Mouse (Mus musculus) cerebellum, postnatal 10 days (tissue): ENCODE results near the gene Nin.

ENCODE experiments used
- DNase-seq, 2 experiments: peaks; one replicate each; pipeline ENCODE4 v3.0.0; 2021; ENCODE audit warnings: mixed read lengths in 2 of 2

Nin gene

DNA sequence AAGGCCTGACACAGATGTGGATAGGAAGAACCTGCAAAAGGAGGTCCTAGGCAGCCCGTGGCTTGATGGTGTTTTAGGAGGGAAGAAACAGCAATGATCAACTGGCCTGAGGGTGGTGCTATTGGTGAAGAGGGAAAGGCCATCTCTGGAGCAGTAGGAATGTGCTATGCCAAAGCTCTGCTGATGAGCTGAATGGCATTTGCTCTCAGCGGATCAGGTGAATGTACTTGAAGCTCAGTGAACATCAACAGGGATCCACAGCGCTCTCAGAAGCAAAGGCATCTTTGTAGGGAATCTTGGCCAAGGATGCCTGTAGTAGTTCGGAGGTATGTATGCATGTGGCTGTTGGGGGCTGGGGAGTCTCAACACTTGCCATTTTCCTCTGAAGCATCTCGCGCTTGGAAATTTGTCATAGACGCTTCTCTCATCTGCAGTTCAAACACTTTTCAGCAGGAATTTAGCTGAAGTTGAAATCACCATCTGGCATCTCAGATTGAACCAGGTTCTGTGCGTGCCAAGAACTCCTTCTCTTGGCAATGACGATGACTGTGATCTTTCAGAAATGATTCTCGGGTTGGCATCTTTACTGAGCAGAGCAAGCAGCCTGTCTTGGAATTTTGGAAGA lies 5.3 kb upstream of the Nin start:
- peak; percentile 78 to 79 for DNase-seq

- DNase-seq: no peak
These were observed 3.6 kb upstream of the Nin start for GRCm38 (mm10) chr12:70117146-70117545.

- DNase-seq: peak; percentile 66 to 71
These were observed 1.5 kb downstream of the Nin start for GRCm38 (mm10) chr12:70112090-70112383.

DNA sequence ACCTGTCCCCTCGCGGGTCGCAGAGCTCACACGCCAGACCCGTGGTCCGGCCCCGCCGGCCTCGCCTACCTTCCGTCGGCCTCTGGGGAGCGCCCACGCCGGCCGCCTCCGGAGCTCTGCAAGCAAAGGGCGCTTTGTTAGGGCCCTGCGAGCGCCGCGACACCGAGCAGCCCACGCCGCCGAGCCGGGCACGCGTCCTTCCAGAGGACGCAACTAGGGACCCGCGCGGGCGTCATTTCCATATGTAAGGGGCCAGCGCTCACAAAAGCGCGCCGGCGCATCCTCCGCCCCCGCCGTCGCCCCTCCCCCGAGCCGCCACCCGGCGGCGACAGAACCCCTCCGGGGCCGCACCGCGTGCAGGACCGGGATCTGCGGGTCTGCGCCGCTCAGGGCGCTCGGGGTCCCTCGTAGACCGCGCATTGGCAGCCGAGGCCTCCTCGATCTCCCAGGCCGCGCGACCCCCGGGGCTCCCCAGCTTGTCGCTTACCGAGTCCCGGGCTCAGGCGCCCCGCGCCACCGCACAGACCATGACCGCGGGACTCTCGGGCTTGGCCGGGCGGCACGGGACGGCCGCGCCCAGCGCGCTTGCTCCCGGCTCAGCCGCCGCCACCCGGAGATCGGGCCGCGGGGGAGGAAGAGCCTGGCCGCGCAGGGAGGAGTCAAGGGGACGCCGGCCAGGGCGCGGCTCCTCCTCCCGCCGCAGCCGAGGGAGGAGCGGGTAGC lies 2.0 kb downstream of the Nin start:
- peak; percentile 80 to 82 for DNase-seq

GRCm38 (mm10) chr12:70111117-70111366 lies 2.5 kb downstream of the Nin start:
- peak in 1 of 2 experiments; percentile 73 for DNase-seq

- DNase-seq: peak in 1 of 2 experiments; percentile 39
These were observed 3.0 kb downstream of the Nin start for GRCm38 (mm10) chr12:70110375-70111116.

DNA sequence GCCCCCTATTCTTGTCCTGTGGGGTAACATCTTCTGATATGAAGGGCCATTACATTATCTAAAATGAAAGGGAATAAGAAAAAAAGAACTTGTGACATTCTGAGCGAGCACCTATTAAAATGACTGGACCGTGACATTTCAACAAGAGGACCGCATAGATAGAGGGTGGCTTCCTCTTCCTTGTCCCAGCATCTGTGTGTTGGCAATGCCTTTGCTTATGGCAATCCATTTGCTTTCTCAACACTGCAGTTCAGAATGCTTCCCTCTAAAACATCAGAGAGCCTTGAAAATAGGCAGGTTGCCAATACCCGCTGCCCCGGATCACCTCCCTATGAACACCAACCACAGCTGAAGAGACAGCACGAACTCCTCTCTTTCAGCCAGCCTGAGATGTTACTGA lies 3.6 kb downstream of the Nin start:
- DNase-seq: peak; percentile 61 to 68

- DNase-seq: no peak
These were observed 5.4 kb downstream of the Nin start for GRCm38 (mm10) chr12:70108104-70108503.

- DNase-seq: peak; percentile 52 to 55
These were observed 7.0 kb downstream of the Nin start for GRCm38 (mm10) chr12:70106508-70106907.

- DNase-seq: no peak
These were observed 7.6 kb downstream of the Nin start for GRCm38 (mm10) chr12:70105885-70106284.

DNA sequence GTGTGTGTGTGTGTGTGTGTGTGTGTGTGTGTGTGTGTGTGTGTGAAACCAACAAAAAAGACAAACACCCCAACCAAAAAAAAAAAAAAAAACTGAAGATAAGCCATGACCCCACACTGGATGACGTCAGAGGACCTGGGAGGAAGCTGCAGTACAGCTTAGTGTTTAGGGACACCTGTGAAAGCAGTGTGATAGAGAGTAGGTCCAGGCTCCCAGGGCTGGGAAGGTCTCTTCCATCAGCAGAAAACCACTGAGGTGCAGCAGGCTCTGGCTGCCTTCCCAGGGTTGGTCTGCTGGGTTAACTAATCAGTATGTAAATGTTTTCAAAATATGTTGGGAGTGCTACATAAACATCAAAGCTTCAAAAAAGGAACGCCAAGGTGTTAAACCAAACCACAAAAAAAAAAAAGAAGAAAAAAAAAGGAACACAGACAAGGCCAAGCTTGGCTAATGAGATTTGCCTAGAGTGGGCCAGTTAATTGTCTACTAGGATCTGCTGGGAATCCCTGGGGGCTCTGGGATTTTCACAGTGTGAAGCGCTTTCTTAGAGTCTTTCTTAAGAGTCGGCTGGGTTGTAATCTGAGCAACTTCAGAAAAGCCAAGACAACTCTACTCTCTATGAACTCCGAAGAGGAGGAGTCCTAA lies 8.6 kb downstream of the Nin start:
- peak; percentile 57 to 71 for DNase-seq

DNA sequence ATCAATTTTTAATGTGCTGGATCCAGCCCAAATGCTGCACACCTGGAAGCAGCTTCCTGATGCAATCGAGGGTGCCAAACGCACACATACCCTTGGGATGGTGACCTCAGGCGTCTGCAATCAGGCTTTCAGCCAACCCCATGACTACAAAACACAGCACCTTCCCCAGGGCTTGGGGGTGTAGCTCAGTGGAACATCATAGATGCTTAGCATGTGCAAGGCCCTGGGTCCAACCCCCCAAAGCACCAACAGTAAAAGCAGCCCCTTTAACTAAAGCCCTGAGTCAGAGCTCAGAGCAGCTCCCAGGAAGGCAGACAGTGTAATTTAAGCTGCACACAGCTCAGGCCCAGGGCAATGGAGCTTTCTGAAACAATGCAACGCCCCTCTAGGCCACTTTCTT lies 9.3 kb downstream of the Nin start:
- DNase-seq: no peak

- DNase-seq: no peak
These were observed 10.3 kb downstream of the Nin start for GRCm38 (mm10) chr12:70103257-70103656.

DNA sequence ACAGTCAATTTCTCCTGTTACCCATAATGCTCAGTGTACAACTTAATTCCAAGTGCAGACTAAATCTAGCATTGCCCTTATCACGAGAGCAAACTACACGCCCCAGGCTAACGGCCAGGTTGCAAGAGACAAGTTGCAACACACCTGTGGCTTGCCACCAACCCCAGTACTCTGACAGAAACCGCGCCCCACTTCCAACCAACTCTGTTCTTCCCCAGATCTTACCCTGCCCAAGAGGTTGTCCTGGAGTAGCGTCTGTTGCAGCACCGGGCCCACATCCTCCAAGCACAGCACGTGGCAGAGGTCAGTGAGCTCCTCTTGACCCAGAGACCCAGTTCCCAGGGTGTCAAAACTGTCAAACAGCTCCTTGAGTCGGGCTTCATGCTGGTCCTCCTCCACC lies 11.1 kb downstream of the Nin start:
- DNase-seq: no peak

DNA sequence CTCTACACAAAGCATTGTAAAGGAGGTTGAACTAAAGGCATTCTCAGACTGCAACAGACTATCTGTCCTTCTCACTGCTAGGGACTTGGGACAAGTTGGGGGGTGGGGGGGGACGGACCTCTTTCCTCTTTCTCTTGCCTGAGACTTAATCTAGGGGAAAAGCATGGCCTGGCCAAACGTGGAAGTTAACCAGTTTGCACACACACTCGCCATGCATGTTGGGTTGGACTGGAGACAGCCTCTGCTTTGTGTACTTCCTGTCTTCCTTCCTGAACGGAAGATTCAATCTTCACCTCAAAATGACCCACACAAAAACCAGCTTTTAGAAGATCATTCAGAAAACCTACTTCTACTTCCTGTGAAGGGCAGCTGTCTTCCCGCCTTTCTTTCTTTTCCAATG lies 11.7 kb downstream of the Nin start:
- DNase-seq: no peak

GRCm38 (mm10) chr12:70097901-70098300 lies 15.6 kb downstream of the Nin start:
- DNase-seq: no peak

DNA sequence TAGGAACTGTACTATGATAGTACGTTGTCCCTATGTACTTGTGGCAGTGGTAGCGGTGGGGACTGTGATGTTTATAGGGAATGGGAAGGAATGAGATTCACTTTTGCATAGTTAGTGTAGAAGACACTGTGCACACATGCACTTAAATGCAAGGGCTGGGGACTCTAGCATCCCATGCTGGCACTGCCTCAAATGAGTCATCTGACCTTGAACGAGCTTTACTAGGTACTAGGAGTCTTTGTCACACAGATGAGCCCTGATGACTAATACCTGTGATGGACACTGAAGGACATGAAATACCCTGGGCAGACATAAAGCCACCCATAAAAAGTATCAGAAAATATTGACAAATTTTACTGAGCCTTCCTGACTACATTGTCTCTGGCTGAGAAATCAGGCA lies 16.2 kb downstream of the Nin start:
- no peak for DNase-seq

- no peak for DNase-seq
These were observed 20.1 kb downstream of the Nin start for GRCm38 (mm10) chr12:70093266-70093893.

- DNase-seq: no peak
These were observed 25.2 kb downstream of the Nin start for GRCm38 (mm10) chr12:70088297-70088696.

DNA sequence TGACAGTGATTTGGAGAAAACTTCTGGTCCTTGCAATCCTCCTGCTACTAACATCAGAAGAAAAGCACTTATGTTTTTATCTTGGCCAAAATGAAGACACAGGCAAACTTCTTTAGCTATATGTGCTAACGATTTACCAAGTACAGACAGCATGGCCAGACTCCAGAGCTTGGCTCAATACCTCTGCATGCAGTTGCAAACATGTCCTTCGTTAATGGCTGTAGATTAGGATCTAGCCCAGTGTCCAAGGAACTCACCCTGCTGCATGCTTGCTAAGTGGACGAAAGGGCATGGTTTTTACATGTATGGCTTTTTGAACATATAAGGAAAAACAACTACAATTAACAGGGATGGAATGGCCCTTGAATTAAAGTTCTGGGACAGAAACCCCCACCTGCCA lies 28.2 kb downstream of the Nin start:
- no peak for DNase-seq

- DNase-seq: no peak
These were observed 29.3 kb downstream of the Nin start for GRCm38 (mm10) chr12:70084198-70084597.

GRCm38 (mm10) chr12:70083737-70084136 lies 29.8 kb downstream of the Nin start:
- DNase-seq: no peak

DNA sequence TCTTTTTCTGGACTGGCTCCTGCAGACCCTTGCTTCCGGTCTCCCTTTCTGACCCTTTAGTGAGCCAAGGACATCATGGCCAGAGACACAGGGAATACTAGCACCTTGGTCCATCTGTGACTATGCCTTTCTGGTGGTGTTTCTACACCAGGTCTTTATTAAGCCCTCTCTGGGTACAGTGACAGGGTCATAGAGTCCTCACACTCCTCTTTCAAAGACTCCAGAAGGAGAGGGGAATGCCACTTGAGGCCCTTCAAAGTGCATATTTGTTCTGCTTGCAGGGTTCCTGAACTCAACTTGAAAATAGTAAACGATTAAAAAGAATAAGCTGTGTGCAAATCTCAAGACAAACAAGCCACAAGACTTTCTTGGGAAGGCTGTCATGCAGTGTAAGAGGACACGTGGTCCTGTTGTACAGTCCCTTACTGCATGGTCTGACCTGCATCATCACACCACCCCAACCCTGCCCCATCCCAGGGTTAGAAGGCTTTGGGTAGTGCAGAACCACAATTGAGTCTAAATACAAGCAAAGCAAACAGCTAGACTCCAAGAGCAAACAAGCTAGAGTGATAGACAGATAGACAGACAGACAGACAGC lies 30.5 kb downstream of the Nin start:
- no peak for DNase-seq
